Mouse (Mus musculus) layer of hippocampus, adult 9-10 months (tissue): Measurements from ENCODE around the gene Onecut1.

Source experiments
- DNase-seq: peaks from one replicate; pipeline ENCODE4 v3.0.0; 2022; ENCODE audit warnings: low spot score

Gene Onecut1

DNA sequence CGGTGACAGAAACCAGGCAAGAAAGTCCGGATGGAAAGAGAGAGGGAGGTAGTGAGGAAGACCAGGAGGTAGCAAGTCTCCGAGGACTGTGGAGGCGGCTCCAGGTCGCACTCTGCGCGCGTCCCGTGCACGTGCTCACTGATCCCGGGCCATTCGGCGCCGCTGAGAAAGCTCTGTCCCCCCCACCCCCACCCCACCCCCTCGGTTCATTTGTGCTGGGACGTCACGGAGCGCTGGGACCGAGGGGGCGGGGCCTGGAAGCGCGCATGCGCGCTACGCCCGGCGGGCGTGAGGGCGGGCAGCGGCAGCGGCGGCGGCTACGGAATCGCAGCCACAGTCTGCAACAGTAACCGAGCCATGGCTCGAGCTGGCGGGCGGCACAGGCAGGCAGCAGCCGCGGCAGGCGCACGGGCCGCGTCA, at the start of gene Onecut1:
Gene Onecut1 (plus strand): TSS at position 361 of the 420 bp plus-strand sequence.
- no peak for DNase-seq

DNA sequence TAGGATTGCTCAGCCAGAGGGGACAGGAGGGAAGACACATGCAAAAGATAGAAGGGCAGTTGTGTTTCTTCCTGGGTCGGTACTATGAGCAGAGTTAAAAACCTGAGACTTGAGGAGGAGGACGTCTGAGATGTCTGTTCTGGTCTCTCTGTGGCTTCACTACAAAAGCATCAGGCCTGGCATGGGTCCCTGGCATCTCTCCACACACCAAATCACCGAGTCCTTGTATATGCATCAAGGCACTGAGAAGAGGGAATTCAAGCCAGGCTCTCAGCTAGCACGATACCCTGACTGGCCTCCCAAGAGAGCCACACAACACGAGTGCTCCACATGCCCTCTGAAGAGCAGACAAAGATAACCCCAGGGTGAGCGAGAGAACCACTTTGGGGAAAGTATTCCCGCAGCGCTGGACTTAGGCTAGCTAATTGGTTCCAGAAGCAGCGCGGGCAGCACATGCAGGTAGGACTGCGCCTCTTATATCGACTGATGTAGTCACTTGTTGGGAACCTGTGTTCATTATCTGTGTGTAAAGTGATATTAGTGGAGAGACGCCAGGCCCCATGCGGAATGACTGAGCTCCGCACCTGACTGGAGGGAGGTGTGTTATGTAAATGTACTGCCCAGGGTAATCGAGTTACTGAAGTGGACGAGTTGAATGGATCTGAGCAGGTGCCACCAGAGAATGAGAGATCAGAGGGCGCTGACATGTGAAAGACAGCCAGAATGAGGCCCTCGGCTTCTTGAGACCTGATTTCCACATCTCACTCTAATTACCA, 41.8 kb upstream of the Onecut1 start:
- no peak for DNase-seq

DNA sequence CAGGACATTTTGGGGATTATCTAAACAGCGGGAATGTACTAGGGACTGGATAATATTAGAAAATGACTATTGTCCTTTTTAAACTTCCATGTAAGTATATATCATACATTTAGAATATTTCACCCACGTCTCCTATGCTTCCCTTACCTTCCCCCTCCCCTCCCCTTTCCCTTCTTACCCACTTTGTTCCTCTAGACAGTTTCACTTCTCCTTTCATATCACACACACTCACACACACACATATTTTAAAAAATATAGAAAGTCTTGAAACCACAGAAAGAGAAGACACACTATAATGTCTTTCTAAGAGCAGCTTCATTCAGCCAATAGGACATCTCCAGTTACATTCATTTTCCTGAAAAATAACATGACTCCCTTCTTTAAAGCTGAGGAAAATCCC, 36.6 kb upstream of the Onecut1 start:
- DNase-seq = no peak

DNA sequence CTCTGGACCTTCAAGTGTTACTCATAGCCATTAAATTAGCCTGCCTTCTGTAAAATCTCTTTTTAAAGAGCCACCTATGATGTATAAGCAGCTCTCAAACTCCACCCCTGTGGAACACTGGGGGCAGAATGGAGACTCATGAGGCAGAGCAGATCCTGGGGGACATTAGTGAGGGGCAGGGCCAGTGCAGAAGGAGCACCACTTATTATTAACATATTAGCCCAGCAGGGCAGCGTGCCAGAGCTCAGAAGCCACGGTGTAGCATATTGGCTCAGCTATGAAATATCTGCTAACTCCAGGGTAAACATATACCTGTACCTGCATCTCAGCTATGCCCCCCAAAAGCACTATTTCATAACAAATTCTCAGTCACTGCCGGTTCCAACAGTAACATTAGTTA, 32.5 kb upstream of the Onecut1 start:
- no peak for DNase-seq

DNA sequence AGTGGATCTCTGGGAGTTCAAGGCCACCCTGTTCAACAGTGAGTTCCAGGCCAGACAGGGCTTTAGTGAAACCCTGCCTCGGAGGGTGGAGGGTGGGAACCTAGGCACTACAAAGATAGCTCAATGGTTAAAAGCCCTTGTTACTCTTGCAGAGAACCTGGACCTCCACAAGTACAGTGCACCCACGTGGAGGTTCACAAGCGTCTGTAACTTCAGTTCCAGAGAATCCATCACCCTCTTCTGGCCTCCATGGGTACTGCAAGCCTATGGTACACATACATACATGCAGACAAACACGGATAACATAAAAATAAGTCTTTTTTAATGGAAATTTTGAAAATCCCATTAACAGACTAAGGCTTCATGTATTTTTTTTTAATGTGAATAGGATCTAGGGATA, 18.8 kb upstream of the Onecut1 start:
- DNase-seq = no peak

DNA sequence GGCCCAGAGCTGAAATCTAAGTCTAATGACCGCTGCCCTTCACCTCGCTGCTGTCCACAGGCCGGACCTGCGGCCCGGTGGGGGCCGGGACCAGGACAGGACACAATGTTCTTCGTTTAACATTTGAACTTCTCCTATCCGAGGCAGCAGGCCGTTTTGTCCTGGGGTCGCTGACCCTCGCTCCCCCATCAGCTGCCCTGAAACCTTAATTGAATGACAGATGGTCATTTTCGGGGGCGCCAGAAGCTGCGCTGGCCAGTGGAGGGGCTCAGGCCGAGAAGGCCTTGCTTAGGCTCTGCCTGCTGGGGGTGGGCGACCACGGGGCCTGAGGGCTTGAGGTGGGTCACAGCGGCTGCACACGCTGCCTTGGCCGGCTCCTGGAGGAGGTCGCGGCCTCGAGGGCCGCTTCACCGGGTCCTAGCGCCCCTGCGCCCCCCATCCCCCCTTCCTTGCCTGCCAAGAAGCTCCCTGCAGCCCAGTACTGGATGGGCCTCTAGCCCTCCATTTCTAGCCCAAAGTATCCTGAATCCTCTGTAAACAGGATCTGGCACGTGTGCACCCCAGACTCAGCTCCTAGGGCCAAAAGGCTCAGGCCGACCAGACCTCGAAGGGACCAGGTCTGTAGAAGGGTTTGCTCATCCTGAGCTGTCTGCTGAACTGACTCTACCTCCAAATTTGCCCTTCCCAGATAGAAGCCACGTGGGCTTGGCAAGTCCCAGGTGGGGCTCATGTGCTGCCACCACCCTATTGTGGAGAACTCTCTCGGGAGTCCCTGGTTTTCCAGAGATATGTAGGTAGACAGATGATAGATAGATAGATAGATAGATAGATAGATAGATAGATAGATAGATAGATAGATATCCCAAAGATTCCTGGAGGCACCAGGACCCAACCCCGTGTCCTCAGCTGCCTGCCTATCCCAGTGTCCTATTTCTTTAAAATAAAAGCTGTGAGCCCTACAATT, 14.6 kb upstream of the Onecut1 start:
- no peak for DNase-seq

DNA sequence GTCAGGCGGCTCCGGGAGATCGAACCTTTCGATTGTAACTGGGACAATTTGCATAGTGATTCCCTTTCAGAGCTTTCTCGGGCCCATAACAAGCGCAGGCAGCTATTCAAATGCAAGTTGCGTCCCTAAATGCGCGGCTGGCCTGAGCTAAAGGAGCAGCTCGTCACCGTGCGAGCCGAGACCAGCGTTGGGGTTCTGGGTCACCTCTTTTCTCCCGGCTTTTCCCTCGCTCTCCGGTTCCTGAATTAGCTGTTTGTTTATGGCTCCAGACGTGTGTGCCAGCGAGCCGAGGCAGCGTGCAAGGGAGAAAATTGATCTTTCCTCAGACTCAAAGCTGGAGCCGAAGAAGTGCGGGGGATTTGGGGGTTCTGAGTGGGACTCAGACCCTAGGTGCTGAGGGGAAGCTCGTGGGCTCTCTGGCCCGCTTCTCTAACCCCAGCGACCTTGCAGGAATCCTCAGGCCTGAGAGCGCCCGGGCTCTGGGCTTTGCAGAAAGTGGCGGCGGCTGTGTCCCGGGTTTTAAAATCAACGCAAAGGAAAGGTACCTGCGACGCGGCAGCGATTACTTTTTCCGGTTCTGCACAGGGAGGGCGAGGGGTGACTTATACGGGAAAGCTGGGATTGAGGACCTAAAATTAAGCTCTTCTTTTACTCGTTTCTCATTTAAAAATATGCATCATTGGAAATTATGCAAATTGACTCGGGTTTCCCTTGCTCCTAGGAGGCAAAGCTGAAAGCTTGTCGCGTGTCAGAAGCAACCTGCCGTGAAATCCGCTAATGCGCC, 13.1 kb upstream of the Onecut1 start:
- no peak for DNase-seq

DNA sequence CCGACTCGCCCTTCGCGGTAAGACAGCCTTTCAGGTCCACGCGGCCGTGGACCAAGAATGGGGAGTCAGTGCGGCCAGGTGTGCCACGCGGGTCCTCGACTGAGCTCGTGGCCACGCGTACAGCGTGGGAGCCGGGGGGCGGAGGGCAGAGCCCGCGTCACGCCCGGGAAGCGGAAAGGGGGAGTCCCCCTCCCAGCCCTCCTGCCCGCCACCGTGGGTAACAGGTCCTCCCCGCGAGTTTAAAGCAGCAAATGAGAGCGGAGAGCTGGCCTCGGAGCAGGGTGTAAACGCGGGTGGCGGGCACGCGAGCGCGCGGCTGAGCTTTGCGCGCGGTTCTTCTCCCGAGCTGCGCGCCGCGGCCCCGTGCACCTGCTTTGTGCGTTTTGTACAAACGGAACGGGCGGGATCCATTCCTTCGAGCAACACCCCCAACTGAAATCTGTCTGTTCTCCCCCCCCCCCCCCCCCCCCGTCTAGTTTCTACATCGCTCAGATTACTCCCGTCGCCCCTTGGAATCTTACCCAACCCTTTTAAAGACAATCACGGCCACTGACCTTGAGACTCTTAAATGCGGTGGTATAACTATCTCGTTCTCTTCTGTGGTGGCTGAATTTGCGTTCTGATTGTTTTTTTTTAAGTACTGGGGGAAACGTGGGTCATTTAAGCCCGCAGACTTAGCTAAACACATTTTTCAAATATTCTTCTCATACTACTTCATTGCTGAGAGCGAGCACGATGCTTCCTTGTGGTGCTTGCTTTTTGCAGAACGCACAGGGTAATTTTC, 12.3 kb upstream of the Onecut1 start:
- no peak for DNase-seq

DNA sequence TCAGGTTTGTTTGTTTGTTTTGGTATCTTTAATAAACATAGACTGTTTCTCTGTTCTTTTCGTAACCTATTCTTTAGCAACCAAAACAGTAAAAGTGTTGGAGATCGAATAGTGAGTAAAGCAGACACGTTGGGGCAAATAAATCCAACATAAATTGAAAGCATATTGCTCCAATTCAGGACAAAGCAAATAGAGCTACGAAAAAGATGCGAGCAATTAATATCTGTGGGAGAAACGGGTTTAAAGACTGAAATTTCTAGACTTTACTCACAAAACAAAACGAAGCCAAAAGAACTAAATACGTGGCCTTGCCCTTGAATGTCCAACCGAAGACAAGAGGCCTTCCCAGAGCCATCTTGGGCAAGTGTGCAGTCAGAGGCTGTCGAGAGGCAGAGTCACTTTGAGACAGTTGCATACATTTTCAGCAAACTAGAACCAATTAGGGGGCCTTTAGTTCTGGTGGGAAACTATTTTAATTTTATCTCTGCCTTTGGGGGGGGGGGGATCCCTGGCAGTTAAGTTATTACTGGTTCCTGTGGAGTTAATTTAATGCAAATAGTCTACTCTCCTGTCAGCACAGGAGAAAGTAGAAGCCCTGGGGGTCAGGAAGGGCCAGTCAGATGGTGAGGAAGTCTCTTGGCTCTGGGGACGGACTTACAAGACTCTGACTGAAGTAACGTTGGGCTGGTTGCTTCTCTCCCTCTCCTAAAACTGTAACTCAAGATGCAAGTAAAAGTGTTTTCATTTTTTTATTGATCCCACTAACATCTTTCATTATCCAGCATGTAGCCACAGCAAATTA, 11.5 kb upstream of the Onecut1 start:
- no peak for DNase-seq

DNA sequence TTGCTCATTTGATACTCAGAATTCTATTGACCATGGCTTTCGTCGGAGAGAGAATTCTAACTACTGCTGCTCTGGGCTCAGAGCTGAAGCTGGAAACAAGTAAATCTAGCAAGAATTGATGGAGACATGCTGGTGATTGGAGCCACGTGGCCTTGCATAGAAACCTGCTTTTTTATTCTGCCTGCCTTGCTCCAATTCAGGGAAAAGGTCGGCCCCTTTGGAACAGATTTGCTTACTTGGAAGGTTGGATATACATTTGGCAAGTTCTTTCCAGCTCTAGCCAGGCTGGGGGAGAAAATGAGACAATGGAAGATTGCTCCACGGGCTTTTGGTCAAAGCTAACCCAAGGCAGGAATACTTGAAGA, 11.0 kb upstream of the Onecut1 start:
- no peak for DNase-seq

DNA sequence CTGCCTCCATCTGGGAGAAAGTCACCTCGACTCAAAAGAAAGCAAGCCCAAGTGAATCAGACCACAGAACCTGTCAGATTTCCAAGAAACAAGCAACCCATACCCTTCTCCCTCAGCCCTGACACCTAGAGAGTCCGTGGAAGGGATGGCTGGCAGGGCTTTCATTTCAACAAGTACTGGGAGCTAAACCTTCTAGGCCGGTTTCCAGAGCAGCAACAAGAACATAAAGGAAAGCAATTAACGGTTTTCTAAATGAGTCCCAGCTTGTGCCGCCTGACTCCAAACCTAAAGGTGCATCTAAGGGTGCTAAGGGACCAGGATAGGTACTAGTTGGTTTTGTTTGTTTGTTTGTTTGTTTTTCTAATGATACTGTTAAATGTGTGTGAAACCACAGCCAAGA, 10.1 kb upstream of the Onecut1 start:
- DNase-seq = no peak

DNA sequence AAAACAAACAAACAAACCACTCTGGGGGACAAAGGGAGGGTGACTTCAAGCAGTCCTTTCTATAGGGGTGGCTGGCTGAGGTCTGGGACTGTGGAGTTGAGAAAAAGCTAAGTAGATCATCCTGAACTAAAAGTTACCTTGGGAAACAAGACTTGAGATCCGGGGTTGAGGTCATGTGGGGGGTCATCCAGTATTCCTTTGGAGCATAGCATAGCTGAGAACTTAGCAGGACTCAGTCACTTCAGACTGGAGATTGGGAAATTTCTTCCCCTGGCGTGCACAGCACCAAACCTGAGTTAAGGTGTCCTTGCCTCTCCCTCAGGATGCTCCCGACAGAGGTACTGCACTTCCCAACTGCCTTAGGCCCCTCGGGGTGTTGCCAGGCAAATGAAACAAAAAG, 9.4 kb upstream of the Onecut1 start:
- no peak for DNase-seq

DNA sequence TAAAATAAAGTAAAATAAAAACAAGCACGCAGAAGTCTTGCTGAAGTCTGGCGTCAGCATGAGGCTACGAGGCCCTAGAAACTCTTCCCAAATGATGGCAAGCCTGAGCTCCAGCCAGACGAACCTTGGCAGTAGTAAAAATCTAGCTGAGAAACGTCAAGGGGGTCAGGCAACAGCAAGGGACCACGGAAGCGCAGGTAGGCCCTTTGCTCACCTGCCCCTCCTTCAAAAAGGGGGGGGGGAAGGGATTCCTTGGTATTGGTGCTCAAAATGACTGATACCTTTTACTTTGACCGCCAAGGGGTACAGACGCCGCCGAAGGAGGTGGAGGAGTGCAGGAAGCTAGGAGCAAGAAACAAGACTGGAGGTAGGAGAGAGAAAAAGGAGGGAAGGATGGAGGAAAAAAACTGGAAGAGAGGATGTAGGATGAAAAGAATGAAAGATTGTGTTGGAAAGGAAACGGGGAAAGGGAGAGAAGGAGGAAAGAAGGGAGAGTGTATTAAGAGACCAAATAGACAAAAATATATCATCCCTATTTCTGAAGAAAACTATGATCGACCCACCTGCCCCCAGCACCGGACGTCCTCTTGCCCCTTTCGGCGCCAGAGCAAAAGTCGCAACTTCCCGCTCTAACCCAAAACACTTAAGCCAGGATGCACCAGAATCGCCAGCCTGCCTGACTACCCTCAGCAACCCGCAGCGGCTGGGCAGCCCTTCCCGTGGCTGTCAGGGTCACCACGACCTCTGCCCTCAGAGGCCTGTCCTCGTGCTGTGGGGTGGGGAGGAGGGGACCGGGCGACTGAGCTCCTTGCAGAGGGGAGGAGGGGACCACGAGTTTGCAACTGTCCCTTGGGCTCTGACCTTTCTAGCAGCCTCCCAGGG, 8.3 kb upstream of the Onecut1 start:
- DNase-seq = no peak

DNA sequence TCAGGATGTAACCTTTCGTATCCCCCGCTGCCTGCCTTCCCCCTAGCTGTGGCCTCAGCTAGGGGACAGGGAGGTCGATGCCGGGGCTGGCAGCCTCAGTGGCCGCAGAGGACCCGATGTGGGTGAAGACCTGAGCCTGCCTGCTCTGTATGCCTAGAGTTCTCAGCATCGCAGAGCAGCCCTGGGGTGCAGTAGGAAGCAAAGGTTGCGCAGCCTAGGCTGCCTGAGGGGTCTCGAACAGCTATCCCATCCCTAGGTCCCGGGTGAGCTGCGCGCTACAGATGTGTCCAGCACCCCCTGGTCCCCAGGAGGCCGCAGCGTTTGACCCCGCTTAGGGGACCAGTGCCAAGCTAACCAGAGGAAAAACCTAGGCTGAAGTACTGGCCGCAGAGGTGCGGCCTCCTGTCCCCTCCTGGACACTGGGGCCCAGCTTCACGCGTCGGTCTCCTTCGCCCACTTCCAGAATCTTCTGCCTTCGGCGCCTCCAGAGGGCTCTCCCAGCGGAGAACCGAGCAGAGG, 7.6 kb upstream of the Onecut1 start:
- no peak for DNase-seq

DNA sequence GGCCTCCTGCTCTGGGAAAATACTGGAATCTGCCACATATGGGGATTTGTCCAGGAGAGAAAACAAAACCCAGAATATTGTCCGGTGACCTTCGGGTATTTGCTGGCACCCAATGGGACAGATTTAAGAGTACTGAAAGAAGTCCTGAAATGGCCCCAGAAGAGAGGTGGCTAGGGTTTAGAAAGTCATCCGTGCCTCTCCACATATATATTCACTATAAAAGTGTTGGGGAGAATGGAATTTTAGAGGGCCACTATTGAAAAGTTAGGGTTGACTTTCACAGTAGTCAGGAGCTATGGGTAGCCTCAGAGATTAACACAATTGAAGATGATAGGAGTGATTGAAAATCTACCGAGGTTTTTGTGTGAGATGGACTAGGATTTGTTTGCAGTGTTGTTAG, 6.3 kb upstream of the Onecut1 start:
- no peak for DNase-seq

DNA sequence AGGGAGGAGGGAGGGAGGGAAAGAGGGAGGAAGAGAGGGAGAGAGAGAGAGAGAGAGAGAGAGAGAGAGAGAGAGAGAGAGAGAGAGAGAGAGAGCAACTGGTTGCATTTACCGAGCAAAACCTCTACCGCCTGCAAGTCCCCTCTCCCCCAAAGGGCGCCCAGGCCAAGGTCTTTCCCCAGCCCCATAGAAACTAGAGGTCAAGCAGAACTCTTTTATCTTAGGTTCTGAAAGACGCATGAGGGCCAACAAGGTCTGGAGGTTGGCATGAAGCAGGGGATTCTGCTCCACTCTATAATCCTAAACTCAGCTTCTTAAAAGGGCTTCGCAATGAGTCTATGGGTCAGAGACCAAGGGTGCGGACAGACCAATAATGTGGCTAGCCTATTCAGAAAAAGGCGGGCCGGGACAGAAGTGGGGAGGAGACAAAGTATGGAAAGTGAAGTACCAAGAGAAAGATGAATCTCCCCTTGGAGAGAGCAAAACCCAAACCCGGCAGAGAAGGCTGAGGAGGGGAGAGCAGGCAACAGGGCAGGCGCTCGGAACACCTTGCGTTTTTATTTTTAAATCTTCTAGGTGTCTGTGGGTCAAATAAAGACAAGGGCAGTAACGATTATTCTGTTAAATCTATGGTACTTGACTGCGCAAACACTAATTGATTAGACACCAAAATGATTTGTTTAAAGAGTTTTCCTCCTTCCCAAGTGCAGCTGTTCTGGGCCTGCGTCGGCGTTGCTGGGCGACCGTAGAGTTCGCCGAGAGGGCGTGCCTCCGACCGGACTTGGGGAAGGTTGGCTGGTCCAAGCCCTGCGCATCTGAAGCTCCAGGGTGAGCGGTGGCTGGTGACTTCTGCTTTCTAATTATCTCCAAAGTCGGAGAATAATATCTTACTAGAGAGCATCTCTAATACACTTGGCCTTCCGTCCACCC, 4.9 kb upstream of the Onecut1 start:
- DNase-seq = no peak

DNA sequence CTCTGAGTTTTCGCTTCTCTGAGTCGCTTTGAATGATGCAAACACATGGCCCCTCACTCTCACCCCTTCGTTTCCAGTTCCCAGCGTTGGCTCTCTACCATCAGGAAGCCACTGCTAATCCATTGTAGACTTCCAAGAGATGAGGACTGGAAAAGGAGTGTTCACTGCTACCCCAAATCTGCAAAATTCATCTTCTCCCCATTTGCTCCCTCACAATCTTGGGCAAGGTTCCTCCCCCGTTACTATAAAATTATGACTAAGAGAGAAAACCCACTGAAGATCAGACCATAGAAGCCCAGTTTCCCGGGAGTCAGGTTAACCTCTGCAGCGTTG, 4.2 kb upstream of the Onecut1 start:
- no peak for DNase-seq

DNA sequence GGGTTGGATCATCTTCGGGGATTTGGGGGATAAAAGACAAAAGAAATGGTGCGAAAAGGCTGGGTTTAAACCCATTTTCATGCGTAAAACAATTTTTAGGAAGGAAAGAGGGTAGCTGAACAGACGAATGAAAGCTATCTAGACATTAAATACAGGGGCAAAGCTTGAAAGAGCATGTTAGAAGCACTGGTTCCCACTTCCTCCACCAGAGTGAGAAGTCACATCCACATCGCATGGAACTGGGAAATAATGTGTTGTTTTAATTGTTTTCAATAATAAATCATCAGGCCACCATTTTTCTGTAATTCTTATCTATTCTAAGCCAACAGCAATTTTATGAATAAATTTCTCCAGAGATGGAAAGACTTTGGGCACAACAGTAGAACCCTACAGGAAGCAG, 3.6 kb upstream of the Onecut1 start:
- no peak for DNase-seq

DNA sequence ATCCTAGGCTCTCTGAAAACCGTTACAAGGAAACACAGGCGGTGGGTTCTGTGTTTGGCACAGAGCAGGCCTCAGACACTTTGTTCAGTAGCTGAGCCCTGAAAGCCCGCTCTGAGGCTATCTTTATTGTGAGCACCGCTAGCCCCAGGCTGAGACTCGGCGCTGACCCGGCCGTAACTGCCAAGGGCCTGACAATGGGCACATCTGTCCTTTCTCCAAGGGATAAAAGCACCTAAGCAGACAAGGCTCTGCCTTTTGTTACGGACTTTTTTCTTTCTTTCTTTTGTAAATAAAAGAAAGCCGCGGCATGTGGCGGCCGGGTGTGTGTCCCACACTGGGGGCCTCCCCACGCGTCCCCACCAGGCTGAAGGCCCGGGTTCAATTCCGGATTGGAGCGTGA, 1.3 kb upstream of the Onecut1 start:
- no peak for DNase-seq
